32 mouse cellular contexts compared by ENCODE assay signal in genomic region chr1:183933845-183934244, GRCm38 (mm10).
DNase-seq lines count a peak whose midpoint lies in the region; ATAC-seq and TF ChIP-seq lines count a peak whose summit lies in the region.
"Had no signal": no experiment of that assay in that cellular context is flagged by ENCODE, and none has a peak within 500 bp of the region (broad histone marks: within the 10 kb centered on the region; RNA-seq: fewer than 3 reads in every experiment).

No protein-coding gene starts in this region.

- H3K9ac ChIP-seq in liver, embryonic 15.5 days, result no peak overlapping the region
- H3K9ac ChIP-seq in midbrain, embryonic 15.5 days, result no peak overlapping the region
- H3K9ac ChIP-seq: embryonic facial prominence, embryonic 12.5 days; forebrain, embryonic 15.5 days; heart, embryonic 12.5 days; hindbrain, embryonic 13.5 days; midbrain, embryonic 13.5 days; neural tube, embryonic 15.5 days had no signal

- no peak for TF ChIP-seq CTCF in C2C12 (IDR thresholded peaks at IDR 0.05; ENCODE audit: control insufficient read depth, insufficient read depth, insufficient read length)

- WGBS in liver, embryonic 15.5 days (ENCODE audit: insufficient replicate concordance), result 57% methylated on average over 2 of the region's 2 CpGs
- 84% methylated on average over 2 of the region's 2 CpGs for WGBS in midbrain, embryonic 15.5 days

- no peaks in the 10 kb centered on the region for H3K27me3 ChIP-seq in C2C12 (ENCODE audit: control insufficient read depth, insufficient read depth, insufficient read length)
- H3K27me3 ChIP-seq in liver, embryonic 15.5 days, result no peaks in the 10 kb centered on the region
- H3K27me3 ChIP-seq in splenic B cell, adult 2 months (ENCODE audit: control insufficient read depth, insufficient read depth, low read length, poor library complexity, severe bottlenecking), result no peaks in the 10 kb centered on the region
- H3K27me3 ChIP-seq in midbrain, embryonic 15.5 days (replicated peaks), result no peaks in the 10 kb centered on the region
- H3K27me3 ChIP-seq: embryonic facial prominence, embryonic 12.5 days; forebrain, embryonic 15.5 days; hindbrain, embryonic 13.5 days; midbrain, embryonic 13.5 days; neural tube, embryonic 15.5 days had no signal

- no peak overlapping the region for H3K4me2 ChIP-seq in liver, embryonic 15.5 days
- no peak overlapping the region for H3K4me2 ChIP-seq in midbrain, embryonic 15.5 days
- H3K4me2 ChIP-seq: embryonic facial prominence, embryonic 12.5 days; forebrain, embryonic 15.5 days; heart, embryonic 12.5 days; hindbrain, embryonic 13.5 days; midbrain, embryonic 13.5 days; neural tube, embryonic 15.5 days had no signal

- peak; percentile 83 for DNase-seq in 3T3-L1 (ENCODE audit: low read depth, low spot score)
- DNase-seq in splenic B cell, adult 2 months (ENCODE audit: low read depth, low spot score), result peak; percentile 74
- no peak for DNase-seq in cerebellum, adult 9-10 months
- DNase-seq in right cerebral cortex, adult 2 months (ENCODE audit: low spot score in 2 of 2), result no peak
- DNase-seq: adrenal gland, adult 8-10 months; cerebellum, adult 2 months; cerebellum, postnatal 36 days; embryo, embryonic 11 days; gastrocnemius, postnatal 25 days; heart, adult 18-20 months; heart, postnatal 4 days; kidney, adult 9 months; kidney, postnatal 10 days; left cerebral cortex, postnatal 4 days; lung, adult 2 months; lung, postnatal 10 days; right cerebral cortex, adult 18-20 months; thymus, adult 18-20 months; thymus, postnatal 36 days had no signal

- no peaks in the 10 kb centered on the region for H3K36me3 ChIP-seq in C2C12 (ENCODE audit: control insufficient read depth, insufficient read depth)
- H3K36me3 ChIP-seq in liver, embryonic 15.5 days (replicated peaks), result no peaks in the 10 kb centered on the region
- no peaks in the 10 kb centered on the region for H3K36me3 ChIP-seq in splenic B cell, adult 2 months (ENCODE audit: control insufficient read depth, insufficient read depth, low read length, poor library complexity, severe bottlenecking)
- no peaks in the 10 kb centered on the region for H3K36me3 ChIP-seq in midbrain, embryonic 15.5 days (replicated peaks)
- H3K36me3 ChIP-seq: embryonic facial prominence, embryonic 12.5 days; forebrain, embryonic 10.5 days; forebrain, embryonic 15.5 days; heart, embryonic 12.5 days; hindbrain, embryonic 13.5 days; midbrain, embryonic 13.5 days; neural tube, embryonic 15.5 days had no signal

- ATAC-seq in liver, embryonic 15.5 days (ENCODE audit: insufficient read depth), result peak; percentile 51
- ATAC-seq in midbrain, embryonic 15.5 days (replicated peaks), result no peak
- ATAC-seq: CD4-positive, CD25-positive, alpha-beta regulatory T cell, adult 4 months; forebrain, embryonic 15.5 days; intestine, postnatal 0 days; midbrain, embryonic 13.5 days had no signal

- no peaks in the 10 kb centered on the region for H3K79me3 ChIP-seq in C2C12 (ENCODE audit: low read depth)

- H3K79me2 ChIP-seq in C2C12 (ENCODE audit: control insufficient read depth, insufficient read depth), result no peaks in the 10 kb centered on the region

- H3K4me3 ChIP-seq in C2C12 (ENCODE audit: insufficient read depth, poor library complexity, severe bottlenecking), result no peak overlapping the region
- no peak overlapping the region for H3K4me3 ChIP-seq in liver, embryonic 15.5 days (replicated peaks)
- H3K4me3 ChIP-seq in midbrain, embryonic 15.5 days, result no peak overlapping the region
- H3K4me3 ChIP-seq: embryonic facial prominence, embryonic 12.5 days; forebrain, embryonic 10.5 days; forebrain, embryonic 15.5 days; heart, embryonic 12.5 days; hindbrain, embryonic 13.5 days; midbrain, embryonic 13.5 days; neural tube, embryonic 15.5 days had no signal

- no peak overlapping the region for H3ac ChIP-seq in C2C12 (ENCODE audit: control insufficient read depth, insufficient read length, low read depth)

- H3K4me1 ChIP-seq in liver, embryonic 15.5 days (replicated peaks), result no peaks in the 10 kb centered on the region
- no peaks in the 10 kb centered on the region for H3K4me1 ChIP-seq in midbrain, embryonic 15.5 days
- H3K4me1 ChIP-seq: embryonic facial prominence, embryonic 12.5 days; forebrain, embryonic 10.5 days; forebrain, embryonic 15.5 days; heart, embryonic 12.5 days; hindbrain, embryonic 13.5 days; midbrain, embryonic 13.5 days; neural tube, embryonic 15.5 days had no signal

- no peaks in the 10 kb centered on the region for H3K9me3 ChIP-seq in liver, embryonic 15.5 days (replicated peaks)
- H3K9me3 ChIP-seq in midbrain, embryonic 15.5 days, result no peaks in the 10 kb centered on the region
- H3K9me3 ChIP-seq: embryonic facial prominence, embryonic 12.5 days; forebrain, embryonic 10.5 days; forebrain, embryonic 15.5 days; hindbrain, embryonic 13.5 days; midbrain, embryonic 13.5 days; neural tube, embryonic 15.5 days had no signal

- H3K27ac ChIP-seq in liver, embryonic 15.5 days (replicated peaks), result no peak overlapping the region
- no peak overlapping the region for H3K27ac ChIP-seq in midbrain, embryonic 15.5 days
- H3K27ac ChIP-seq: embryonic facial prominence, embryonic 12.5 days; forebrain, embryonic 10.5 days; forebrain, embryonic 15.5 days; hindbrain, embryonic 13.5 days; macrophage; midbrain, embryonic 13.5 days; neural tube, embryonic 15.5 days had no signal

TF ChIP-seq in C2C12, 6 proteins besides CTCF, POLR2A, EP300 and RAD21:
- peak; percentile 21 for TF ChIP-seq CEBPB (IDR thresholded peaks at IDR 0.05; ENCODE audit: low read depth)
- TF ChIP-seq MAX (IDR thresholded peaks at IDR 0.05), result no peak
- no peak for TF ChIP-seq MYOG (IDR thresholded peaks at IDR 0.05; ENCODE audit: control insufficient read depth, extremely low read depth, insufficient read length)

Comparison
In these comparisons a context has a peak if more than half of its experiments do, and no peak if none do; other contexts are left out.
1. DNase-seq: peak in 3T3-L1 (single experiment) and splenic B cell, adult 2 months (single experiment); none in cerebellum, adult 9-10 months (single experiment) and right cerebral cortex, adult 2 months (0 of 2).